Mouse (Mus musculus): Measurements from ENCODE around the gene Depdc1a. TPM values are rescaled to one million over a fixed set of nuclear protein-coding genes. Genes with fewer than 3 reads are reported as not detected.
"Not testable (repeated sequence)": the region's sequence is repeated elsewhere in the genome, so short reads cannot be mapped to it uniquely, and the experiment has no call there.

The Depdc1a gene
- 17.4 and 23.9 TPM in 2 replicates for total RNA-seq (2017)

DNA sequence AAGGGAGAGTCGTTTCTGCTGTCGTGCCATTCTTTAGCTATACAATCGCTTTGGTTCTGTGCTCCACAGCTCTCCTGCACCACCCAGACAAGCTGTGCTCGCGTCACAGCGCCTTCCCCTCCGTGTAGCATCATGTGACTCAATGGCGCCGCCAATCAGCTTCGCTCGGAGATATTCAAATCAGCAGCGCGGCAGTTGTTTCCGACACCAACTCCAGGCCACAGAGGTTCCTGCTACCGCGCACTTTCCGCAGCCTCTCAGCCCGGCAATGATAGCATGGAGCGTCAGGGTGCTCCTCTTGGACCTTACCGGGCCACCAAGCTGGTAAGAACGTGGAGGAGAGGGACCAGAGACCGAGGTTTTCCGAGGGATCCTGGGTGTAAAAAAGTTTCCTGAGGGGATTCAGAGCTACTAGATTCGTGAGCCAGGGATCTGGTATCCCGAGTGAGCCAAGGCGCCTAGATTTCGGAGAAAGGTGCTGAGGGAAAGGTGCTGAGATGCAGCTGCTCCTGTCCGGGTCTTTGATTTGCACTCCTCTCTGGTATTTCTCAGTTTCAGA is at the start of gene Depdc1a:
Gene Depdc1a (plus strand): TSS at position 191 of the 559 bp plus-strand sequence.
- peak; percentile 100 for ATAC-seq (replicated peaks in 1 of 2; ENCODE audit: insufficient read depth in 1 of 2, low FRiP score in 2 of 2, low TSS enrichment in 1 of 2, low read depth in 1 of 2, poor library complexity in 2 of 2, severe bottlenecking in 2 of 2)

DNA sequence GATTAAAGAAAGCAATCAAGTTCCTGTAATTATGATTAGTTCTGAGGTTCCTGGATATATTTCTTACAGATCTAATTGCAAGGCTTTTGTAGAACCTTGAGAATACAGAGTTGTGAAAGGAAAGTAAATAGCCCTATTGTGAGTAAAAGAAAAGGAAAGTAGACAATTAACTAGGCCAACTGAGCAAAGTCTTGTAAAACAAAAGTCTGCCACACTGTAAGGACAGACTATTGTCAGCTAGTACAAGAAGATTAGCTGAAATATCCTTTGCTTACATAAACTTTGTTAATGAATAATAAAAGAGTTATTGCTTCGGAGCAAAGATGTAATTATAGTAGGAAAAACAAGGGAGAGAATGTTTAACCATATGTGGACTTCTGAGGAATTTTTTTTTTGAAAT is 25.2 kb upstream of the Depdc1a start:
- ATAC-seq (replicated peaks in 1 of 2; ENCODE audit: insufficient read depth in 1 of 2, low FRiP score in 2 of 2, low TSS enrichment in 1 of 2, low read depth in 1 of 2, poor library complexity in 2 of 2, severe bottlenecking in 2 of 2), result no peak

DNA sequence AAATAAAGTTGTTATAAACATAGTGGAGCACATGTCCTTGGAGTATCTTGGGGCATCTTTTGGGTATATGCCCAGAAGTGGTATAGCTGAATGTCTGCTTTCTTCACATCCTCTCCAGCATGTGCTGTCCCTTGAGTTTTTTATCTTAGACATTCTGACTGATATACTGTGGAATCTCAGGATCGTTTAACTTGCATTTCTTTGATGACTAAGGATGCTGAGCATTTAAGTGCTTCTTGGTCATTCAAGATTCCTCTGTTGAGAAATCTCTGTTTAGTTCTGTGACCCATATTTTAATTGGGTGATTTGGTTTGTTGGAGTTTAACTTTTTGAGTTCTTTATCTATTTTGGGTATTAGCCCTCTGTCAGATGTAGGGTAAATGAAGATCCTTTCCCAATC is 19.8 kb upstream of the Depdc1a start:
- ATAC-seq (replicated peaks in 1 of 2; ENCODE audit: insufficient read depth in 1 of 2, low FRiP score in 2 of 2, low TSS enrichment in 1 of 2, low read depth in 1 of 2, poor library complexity in 2 of 2, severe bottlenecking in 2 of 2), result no peak

DNA sequence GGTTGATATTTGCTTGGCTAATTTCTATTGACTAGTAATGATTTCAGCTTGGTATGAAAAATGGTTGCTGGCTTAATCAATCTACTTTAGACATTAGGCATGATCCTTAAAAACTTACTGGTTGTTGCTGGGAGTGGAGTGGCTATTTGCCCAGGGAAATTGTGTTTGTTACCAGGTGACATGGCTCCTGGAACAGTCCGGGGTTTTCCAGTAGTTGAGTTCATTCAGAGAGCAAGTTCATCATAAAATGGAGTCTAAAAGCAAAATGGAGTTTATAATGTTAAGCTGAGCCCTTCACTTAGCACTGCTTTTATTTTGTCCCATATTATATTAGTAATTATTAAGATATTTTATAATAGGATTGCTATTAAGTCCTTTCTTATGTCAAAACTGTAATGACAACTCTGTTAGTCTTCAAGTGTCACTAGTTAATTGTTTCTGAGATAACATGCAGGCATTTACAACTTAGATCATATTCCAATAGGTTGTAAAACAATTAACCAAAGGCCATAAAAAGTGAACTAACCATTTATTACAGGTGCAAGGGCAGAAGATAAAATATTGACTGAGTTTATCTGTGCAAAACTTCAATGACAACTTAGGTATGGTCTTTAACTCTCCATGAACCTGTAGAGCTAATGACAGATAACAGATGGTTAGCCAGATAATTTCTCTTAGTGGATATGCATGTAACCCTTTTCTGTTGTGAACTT is 17.8 kb upstream of the Depdc1a start:
- ATAC-seq (replicated peaks in 1 of 2; ENCODE audit: insufficient read depth in 1 of 2, low FRiP score in 2 of 2, low TSS enrichment in 1 of 2, low read depth in 1 of 2, poor library complexity in 2 of 2, severe bottlenecking in 2 of 2), result no peak

DNA sequence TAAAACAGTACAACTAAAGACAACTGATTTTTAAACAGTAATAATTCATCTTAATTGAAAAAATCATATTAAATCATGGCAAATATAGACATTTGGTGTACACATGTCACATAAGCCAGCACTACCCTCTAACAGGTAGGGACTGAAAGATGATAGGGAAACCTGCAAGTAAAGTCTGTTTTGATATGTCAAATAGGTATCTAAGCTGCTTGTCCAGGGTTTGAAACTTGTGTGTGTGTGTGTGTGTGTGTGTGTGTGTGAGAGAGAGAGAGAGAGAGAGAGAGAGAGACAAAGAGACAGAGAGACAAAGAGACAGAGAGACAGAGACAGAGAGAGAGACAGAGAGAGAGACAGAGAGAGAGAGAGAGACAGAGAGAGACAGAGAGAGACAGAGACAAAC is 524 bp upstream of the Depdc1a start:
- not testable (repeated sequence) for ATAC-seq (replicated peaks in 1 of 2; ENCODE audit: insufficient read depth in 1 of 2, low FRiP score in 2 of 2, low TSS enrichment in 1 of 2, low read depth in 1 of 2, poor library complexity in 2 of 2, severe bottlenecking in 2 of 2)

DNA sequence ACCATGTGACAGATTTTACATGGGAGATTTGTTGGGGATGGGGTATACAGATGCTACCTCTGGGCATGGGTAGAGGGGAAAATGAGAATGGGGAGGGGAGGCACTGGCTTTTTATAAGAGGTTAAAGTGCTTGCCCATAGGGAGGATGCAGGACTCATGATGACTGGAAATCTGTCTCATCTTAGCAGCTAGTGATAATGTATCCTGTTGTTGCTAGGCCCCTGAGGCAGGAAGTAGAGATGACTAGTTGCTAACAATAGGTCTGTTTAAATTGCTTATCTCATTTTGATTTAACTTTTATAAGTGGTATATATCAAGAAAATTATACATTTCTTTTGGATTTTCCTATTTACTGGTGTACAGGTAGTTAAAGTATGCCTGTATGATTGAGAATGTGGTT is 13.7 kb downstream of the Depdc1a start:
- ATAC-seq (replicated peaks in 1 of 2; ENCODE audit: insufficient read depth in 1 of 2, low FRiP score in 2 of 2, low TSS enrichment in 1 of 2, low read depth in 1 of 2, poor library complexity in 2 of 2, severe bottlenecking in 2 of 2), result no peak

DNA sequence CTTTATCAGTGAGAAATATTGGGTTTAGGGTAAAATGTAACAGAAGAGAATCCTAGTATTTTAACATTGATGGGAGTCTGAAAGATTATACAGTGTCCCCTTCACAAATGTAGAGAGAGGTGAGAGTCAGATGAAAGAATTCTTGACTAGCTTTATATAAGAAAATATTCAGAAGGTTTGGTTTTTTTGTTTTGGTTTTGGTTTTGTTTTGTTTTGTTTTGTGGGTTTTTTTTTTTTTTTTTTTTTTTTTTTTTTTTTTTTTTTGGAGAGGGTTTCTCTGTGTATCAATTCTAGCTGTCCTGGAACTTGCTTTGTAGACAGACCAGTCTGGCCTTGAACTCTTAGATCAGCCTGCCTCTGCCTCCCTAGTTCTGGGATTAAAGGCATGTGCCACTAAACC is 33.3 kb downstream of the Depdc1a start:
- no peak for ATAC-seq (replicated peaks in 1 of 2; ENCODE audit: insufficient read depth in 1 of 2, low FRiP score in 2 of 2, low TSS enrichment in 1 of 2, low read depth in 1 of 2, poor library complexity in 2 of 2, severe bottlenecking in 2 of 2)

DNA sequence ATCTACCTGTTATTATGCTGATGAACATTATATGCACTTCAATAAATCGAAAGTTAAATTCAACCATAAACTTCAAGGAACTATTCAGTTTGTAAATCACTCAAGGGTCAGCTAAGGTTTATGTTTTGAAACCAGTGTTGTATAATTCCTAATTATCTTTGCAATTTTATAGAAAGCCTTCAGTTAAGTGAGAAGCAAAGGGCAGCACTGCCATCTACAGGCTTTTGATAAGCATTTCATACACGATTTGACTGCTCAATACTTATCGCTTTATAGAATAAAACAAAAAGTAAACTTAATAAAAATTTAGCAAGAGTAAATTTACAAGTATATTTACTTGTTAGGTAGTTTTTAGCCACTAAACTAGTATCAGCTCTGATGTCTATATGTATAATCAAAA is 53.1 kb downstream of the Depdc1a start:
- ATAC-seq (replicated peaks in 1 of 2; ENCODE audit: insufficient read depth in 1 of 2, low FRiP score in 2 of 2, low TSS enrichment in 1 of 2, low read depth in 1 of 2, poor library complexity in 2 of 2, severe bottlenecking in 2 of 2), result peak in 1 of 2 experiments; percentile 53; a peak in 3 of 4 replicates

DNA sequence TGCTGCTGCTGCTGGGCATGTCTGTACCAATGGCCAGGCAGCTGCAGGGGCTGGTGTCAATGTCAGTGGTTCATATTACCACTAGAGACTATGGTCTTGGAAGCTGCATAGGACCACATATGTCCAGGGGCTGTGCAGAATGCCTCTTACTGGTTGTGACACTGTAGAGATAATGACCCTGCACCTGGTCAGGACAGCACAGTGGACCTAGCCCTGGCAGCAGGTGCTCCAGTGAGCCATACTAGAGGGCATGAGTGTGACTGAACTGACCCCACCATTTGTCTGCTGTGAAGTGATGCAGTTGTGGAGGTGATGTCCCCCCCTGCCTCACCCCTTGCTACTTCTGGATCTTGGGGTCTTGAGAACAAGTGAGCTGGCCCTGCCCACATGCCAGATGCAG is 55.0 kb downstream of the Depdc1a start:
- no peak for ATAC-seq (replicated peaks in 1 of 2; ENCODE audit: insufficient read depth in 1 of 2, low FRiP score in 2 of 2, low TSS enrichment in 1 of 2, low read depth in 1 of 2, poor library complexity in 2 of 2, severe bottlenecking in 2 of 2)

Other genes starting within 250 kb of the Depdc1a start
- not detected in 2 replicates for gene Rpe65, start 103.7 kb downstream of the Depdc1a start, total RNA-seq (2017)

Data from hematopoietic stem cell, adult 5-6 weeks (primary cell).